Mouse (Mus musculus) embryonic facial prominence, embryonic 13.5 days (tissue): Measurements from ENCODE around the gene Nipa1. TPM values are rescaled to one million over a fixed set of nuclear protein-coding genes. Genes with fewer than 3 reads are reported as not detected.
A peak's percentile ranks its signal among the peaks of the same experiment; 100 is the strongest.

ENCODE experiments used
- ATAC-seq: fragments of 200-750 bp; cut with Nextera tagmentation; 2 replicates; pipeline ENCODE4 v1.8.0; 2017; ENCODE audit warnings: low read depth; ENCODE audit not compliant: insufficient number of reproducible peaks, insufficient read depth, low FRiP score, low TSS enrichment
- H3K27ac ChIP-seq: fragments of 300-500 bp; sonication (generic); 2 replicates; pipeline ENCODE4 v1.5.1; 2015; ENCODE audit warnings: moderate library complexity, mild to moderate bottlenecking, inconsistent platforms
- H3K27me3 ChIP-seq: fragments of 300-500 bp; sonication (generic); 2 replicates; pipeline ENCODE4 v1.6.1; 2015; ENCODE audit warnings: mild to moderate bottlenecking, inconsistent platforms
- H3K36me3 ChIP-seq: fragments of 300-500 bp; sonication (generic); 2 replicates; pipeline ENCODE4 v1.6.1; 2015; ENCODE audit warnings: mild to moderate bottlenecking, inconsistent platforms
- H3K4me1 ChIP-seq: fragments of 300-500 bp; sonication (generic); 2 replicates; pipeline ENCODE4 v1.6.1; 2015; ENCODE audit warnings: inconsistent platforms
- H3K4me2 ChIP-seq: fragments of 300-500 bp; sonication (generic); 2 replicates; pipeline ENCODE4 v1.6.1; 2015; ENCODE audit warnings: moderate library complexity, mild to moderate bottlenecking, inconsistent platforms
- H3K4me3 ChIP-seq: fragments of 300-500 bp; sonication (generic); 2 replicates; pipeline ENCODE4 v1.5.1; 2015; ENCODE audit warnings: mild to moderate bottlenecking, inconsistent platforms
- H3K9ac ChIP-seq: fragments of 300-500 bp; sonication (generic); 2 replicates; pipeline ENCODE4 v1.6.1; 2015; ENCODE audit warnings: mild to moderate bottlenecking, inconsistent platforms
- H3K9me3 ChIP-seq: fragments of 300-500 bp; sonication (generic); 2 replicates; pipeline ENCODE4 v1.6.1; 2016; ENCODE audit warnings: inconsistent platforms
- WGBS: fragments of 180-500 bp; shearing (Covaris S2); methylation state at CpG from one replicate; pipeline ENCODE4 v1.1.7; 2015; ENCODE audit warnings: mixed read lengths; 5-methylcytosine and 5-hydroxymethylcytosine counted together
- polyA plus RNA-seq: library from polyadenylated mRNA; unstranded; fragments of >200 nt; fragmentation: Nextera tagmentation; extraction: Ambion mirVana; gene quantifications from 2 replicates; pipeline ENCODE4 v1.2.1, GENCODE M21; 2015

The Nipa1 gene
- polyA plus RNA-seq, 1 experiment from 2014 or later: 9.8 TPM

DNA sequence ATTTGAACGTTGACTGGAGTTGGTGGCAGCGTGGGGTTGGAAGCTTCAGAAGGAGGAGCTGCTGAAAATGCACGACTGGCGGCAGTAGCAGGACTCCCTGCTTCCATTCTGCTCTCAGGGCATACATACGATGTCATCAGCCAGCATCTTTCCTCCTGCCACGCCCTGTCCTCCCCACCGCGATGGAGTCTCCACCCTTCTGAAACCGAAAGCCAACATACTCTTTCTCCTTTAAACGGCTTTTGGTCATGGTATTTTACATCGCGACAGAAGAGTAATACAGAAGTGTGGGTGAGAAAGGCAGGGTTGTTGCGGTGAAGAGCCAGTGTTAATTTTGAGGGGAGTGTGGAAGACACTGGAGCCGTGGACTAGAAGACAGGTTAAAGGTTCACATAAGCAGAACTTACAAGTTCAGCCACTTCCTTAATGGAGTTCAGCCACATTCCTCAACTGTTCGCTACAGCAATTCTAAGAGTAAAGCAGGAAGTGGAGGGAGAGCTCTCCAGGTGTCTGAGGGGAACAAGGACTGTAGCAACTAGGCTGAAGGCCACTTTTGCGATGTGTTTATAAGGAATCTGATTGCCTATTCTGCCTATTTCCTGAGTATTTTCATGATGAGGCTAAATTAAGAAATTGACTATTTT lies 51.4 kb downstream of the Nipa1 start:
- no peaks in the 10 kb centered on the region for H3K36me3 ChIP-seq
- H3K9me3 ChIP-seq: no peaks in the 10 kb centered on the region
- no peak overlapping the region for H3K27ac ChIP-seq
- H3K9ac ChIP-seq: no peak overlapping the region
- peak overlapping the region; percentile 30 for H3K4me3 ChIP-seq
- H3K4me1 ChIP-seq: 0 out of 2 replicates have a peak, but pooled peaks cover 6% of the 10 kb centered on the region
- 37% methylated on average over 16 of the region's 16 CpGs for WGBS
- H3K4me2 ChIP-seq: peak overlapping the region; percentile 54
- H3K27me3 ChIP-seq: no peaks in the 10 kb centered on the region
- no peak for ATAC-seq

DNA sequence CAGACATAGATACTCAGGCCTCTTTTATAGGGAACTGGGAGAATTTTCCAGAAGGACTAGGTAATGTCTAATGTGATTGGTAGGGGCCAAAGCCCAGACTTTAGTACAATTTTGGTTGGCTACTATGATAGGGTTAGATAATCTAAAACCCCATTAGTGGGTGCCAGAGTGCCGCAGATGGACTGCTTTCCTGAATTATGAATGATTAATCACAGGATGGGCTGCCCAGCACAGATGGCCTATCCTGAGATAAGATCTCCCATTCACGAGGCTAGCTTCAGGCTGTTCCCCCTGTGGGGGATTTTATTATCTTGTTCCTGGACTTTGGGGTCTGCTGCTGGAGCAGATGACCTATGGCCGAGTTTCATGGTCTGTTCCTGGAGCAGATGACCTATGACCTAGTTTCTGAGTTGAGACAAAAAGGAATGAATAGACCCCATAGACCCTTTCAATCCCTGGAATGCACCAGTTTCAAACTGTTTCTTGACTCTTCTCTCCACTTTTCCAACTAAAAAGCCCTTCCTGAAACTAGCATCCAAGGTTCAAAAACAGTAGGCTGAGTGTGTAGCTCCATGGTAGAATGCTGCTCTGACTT lies 52.8 kb downstream of the Nipa1 start:
- Histone ChIP-seq H3K27me3 (no peaks in the 10 kb centered on the region), H3K4me3 (no peak overlapping the region), H3K9me3 (no peaks in the 10 kb centered on the region), H3K9ac (no peak overlapping the region), H3K27ac (no peak overlapping the region), H3K4me1 (0 out of 2 replicates have a peak, but pooled peaks cover 11% of the 10 kb centered on the region), H3K4me2 (no peak overlapping the region), H3K36me3 (no peaks in the 10 kb centered on the region)
- ATAC-seq: no peak
- 27% methylated on average over 3 of the region's 3 CpGs for WGBS

DNA sequence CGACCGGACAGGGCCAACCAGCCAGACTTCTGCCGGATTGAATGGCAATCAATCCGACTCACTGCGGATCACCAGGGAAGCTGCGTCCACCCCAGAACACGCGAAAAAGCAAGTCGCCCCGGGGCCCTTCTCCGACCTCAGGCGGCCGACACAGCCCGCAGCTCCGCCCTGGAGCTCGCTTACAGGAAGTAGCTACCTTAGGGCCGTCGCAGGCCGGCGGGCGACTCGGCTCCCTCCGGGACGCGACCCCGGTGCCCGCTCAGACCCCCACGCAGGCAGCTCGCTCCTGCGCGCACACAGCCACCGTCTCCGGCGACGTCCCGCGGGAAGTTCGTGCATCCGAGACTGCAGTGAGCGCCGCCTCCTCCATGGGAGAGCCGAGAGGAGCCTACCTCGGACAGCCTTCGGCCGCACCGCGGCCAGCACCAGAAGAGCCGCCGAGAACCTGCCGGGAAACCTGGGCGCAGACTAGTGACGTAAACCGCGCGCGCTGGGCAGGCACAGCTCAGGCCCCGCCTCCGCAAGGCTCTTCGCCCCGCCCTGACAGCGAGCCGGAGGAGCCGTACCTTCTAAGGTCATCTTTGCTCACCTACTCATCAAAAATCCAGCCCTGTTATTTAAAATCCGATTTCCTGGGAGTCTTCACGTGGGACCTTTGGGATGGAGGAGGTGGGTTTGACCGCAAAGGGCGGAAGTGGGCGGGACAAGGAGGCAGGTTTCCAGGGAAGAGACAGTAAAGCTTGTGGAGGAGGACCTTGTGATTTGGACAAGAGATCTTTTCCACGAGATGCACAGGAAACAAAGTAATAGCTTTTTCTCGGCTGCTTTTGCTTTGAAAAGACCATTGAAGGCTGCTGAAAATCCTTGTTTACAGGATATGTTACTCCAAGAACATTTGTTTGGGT lies 57.5 kb downstream of the Nipa1 start, which contains the start of gene Nipa2:
TSS of gene Nipa2 (minus strand) at position 473 of the 905 bp plus-strand sequence.
- Histone ChIP-seq H3K4me3 (peak within 1 kb of the TSS; percentile 95), H3K4me2 (peak within 1 kb of the TSS; percentile 75), H3K36me3 (no peaks in the 10 kb centered on the region), H3K4me1 (peaks cover 13% of the 10 kb centered on the region), H3K9ac (peak within 1 kb of the TSS; percentile 93), H3K27ac (peak within 1 kb of the TSS; percentile 91), H3K27me3 (no peaks in the 10 kb centered on the region), H3K9me3 (no peaks in the 10 kb centered on the region)
- under 1% methylated on average over 70 of the region's 70 CpGs for WGBS
- ATAC-seq: peak; percentile 92

DNA sequence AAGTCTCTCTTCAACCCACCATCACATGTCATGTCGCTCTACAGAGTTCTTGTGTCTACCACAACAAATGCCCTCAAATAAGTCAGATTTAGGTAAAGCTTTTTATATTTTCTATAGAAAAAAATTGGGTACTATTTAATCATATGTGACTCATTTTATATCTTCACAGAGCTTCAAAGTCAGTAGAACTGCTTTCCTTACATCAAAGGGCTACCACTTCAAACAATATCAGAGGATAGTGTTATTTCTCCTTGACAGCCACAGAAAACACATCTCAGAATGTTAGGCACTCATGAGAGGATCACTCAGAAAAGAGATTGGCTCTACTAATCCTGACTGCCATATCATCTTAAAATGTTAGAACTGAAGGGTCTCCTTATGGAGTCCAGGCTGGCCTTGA lies 59.2 kb downstream of the Nipa1 start:
- Histone ChIP-seq H3K4me3 (no peak overlapping the region), H3K9ac (no peak overlapping the region), H3K27me3 (no peaks in the 10 kb centered on the region), H3K9me3 (no peaks in the 10 kb centered on the region), H3K27ac (no peak overlapping the region), H3K36me3 (no peaks in the 10 kb centered on the region), H3K4me2 (no peak overlapping the region), H3K4me1 (peaks cover 13% of the 10 kb centered on the region)
- 92% methylated on average over 1 of the region's 1 CpGs for WGBS
- ATAC-seq: no peak

DNA sequence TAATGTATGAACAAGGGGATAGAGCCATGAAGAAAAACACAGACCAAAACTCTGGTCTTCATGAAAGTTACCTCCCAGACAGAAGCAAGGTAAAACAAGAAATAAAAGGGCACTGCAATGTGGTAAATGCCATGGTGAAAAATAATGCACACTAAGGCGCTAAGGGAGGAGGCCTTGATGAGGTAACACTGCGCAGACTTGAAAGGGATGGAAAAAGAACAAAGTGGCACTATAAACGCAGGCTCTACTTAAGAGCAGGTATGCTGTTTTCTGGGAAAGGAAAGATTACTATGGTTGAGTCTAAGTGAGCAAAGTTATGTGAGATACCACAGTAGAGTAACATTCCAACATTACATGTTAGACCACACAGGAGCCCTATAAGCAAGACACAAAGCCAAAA lies 60.0 kb downstream of the Nipa1 start:
- no peaks in the 10 kb centered on the region for H3K27me3 ChIP-seq
- H3K27ac ChIP-seq: no peak overlapping the region
- no peak overlapping the region for H3K9ac ChIP-seq
- H3K4me3 ChIP-seq: no peak overlapping the region
- 98% methylated on average over 3 of the region's 3 CpGs for WGBS
- ATAC-seq: no peak
- H3K36me3 ChIP-seq: peaks cover 1% of the 10 kb centered on the region; the same call in 1 of the 2 replicates
- H3K4me2 ChIP-seq: no peak overlapping the region
- no peaks in the 10 kb centered on the region for H3K9me3 ChIP-seq
- peaks cover 13% of the 10 kb centered on the region for H3K4me1 ChIP-seq

DNA sequence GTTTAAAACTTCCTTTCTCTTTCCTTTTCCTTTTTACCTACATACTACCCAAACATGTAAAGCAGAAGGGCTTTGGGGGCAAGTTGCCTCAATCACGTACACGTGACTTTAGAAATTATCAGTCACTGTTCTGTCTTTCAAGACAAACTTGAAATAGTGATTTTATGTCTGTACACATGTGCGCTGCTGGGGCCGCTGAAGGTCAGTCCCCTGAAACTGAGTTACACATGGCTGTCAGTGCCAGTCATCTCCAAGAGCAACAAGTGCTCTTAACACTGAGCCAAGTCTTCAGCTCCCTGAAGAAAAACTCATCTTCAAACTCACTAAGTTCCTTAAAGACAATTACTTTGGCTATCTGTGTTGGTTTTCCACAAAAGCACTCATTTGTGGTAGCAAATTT lies 61.8 kb downstream of the Nipa1 start:
- no peak for ATAC-seq
- no peaks in the 10 kb centered on the region for H3K27me3 ChIP-seq
- 94% methylated on average over 4 of the region's 4 CpGs for WGBS
- peaks cover 11% of the 10 kb centered on the region for H3K36me3 ChIP-seq
- H3K27ac ChIP-seq: no peak overlapping the region
- peaks cover 9% of the 10 kb centered on the region for H3K4me1 ChIP-seq
- peaks cover 7% of the 10 kb centered on the region; the same call in 1 of the 2 replicates for H3K9me3 ChIP-seq
- H3K9ac ChIP-seq: no peak overlapping the region
- no peak overlapping the region for H3K4me2 ChIP-seq
- no peak overlapping the region for H3K4me3 ChIP-seq

DNA sequence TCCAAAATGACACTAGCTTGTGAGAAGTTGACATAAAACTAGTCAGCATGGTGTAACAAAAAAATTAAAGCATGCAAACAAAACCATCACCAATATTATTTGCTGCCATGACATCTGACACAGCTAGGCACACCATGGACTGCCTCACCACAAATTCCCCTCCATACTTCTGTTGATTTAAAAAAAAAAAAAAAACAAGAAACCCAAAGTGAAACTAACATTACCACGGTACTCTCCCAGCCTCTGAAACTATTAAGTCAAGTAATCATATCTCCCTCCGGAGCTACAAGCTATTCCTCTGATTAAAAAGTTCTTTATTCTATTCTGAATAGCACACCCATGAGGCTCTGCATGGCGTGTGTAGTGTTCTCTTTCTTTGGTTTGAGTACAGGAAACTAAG lies 62.6 kb downstream of the Nipa1 start:
- 87% methylated on average over 3 of the region's 3 CpGs for WGBS
- Histone ChIP-seq H3K4me1 (peaks cover 8% of the 10 kb centered on the region), H3K9me3 (peaks cover 7% of the 10 kb centered on the region; the same call in 1 of the 2 replicates), H3K36me3 (peaks cover 11% of the 10 kb centered on the region), H3K27me3 (no peaks in the 10 kb centered on the region), H3K4me2 (no peak overlapping the region), H3K27ac (no peak overlapping the region), H3K4me3 (no peak overlapping the region), H3K9ac (no peak overlapping the region)
- no peak for ATAC-seq

DNA sequence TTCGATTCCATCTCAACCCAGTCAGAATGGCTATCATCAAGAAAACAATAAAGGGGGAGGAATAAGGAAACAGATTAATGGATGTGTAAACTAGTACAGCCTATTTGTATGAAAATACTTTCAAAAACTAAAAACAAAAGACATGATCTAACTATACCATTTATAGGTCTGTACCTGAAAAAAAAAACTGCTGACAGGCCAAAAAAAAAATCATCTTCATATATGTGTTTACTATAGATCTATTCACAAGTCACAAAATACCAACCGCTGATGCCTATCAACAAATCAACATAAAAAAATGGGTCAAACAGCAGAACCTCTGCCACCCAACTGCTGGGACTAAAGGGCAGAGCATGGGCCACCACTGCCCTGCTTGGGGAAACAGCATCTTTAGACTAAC lies 63.7 kb downstream of the Nipa1 start:
- no peak for ATAC-seq
- Histone ChIP-seq H3K9me3 (peaks cover 7% of the 10 kb centered on the region; the same call in 1 of the 2 replicates), H3K9ac (no peak overlapping the region), H3K4me2 (no peak overlapping the region), H3K27ac (no peak overlapping the region), H3K36me3 (peaks cover 11% of the 10 kb centered on the region), H3K4me3 (no peak overlapping the region), H3K4me1 (peaks cover 6% of the 10 kb centered on the region), H3K27me3 (no peaks in the 10 kb centered on the region)
- 95% methylated on average over 2 of the region's 2 CpGs for WGBS

DNA sequence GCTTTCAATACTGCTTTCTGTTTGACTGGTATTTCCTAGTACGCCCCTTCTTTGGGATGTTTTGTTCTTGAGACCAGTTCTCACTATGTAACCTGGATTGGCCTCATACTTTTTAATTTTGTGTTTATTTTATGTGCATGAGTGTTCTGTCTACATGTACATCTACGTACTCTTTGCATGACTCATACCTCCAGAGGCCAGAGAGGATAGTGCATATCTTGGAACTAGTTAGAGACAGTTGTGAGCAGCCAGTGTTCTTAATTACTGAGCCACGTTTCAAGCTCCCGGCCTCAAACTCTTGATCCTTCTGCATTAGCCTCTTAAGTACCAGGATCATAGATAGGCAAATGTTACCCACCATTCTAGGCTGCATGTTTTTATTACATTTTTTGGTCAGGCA lies 81.4 kb downstream of the Nipa1 start:
- Histone ChIP-seq H3K4me3 (no peak overlapping the region), H3K9ac (no peak overlapping the region), H3K4me1 (no peaks in the 10 kb centered on the region), H3K27ac (no peak overlapping the region), H3K36me3 (peaks cover 24% of the 10 kb centered on the region), H3K9me3 (no peaks in the 10 kb centered on the region), H3K27me3 (no peaks in the 10 kb centered on the region), H3K4me2 (no peak overlapping the region)
- ATAC-seq: no peak
- 80% methylated on average over 4 of the region's 4 CpGs for WGBS

DNA sequence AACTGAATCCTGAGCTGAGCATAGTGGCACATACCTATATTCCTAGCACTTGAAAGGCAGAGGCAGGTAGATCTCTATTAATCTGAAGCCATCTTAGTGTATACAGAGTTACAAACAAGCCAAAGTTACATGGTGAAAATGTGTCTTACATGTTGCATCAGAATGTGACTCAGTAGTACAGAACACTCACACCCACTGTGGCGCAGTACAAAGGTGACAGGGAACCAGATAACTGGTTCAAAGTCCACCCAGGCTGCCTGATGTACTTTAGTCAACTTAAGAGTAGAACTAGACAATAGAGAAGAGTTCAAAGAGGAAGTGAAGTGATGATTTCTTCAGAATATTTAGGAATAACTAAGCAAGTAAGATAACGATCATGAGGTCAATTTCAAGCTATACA lies 84.7 kb downstream of the Nipa1 start:
- Histone ChIP-seq H3K4me2 (no peak overlapping the region), H3K9me3 (no peaks in the 10 kb centered on the region), H3K27ac (no peak overlapping the region), H3K9ac (no peak overlapping the region), H3K27me3 (no peaks in the 10 kb centered on the region), H3K4me1 (no peaks in the 10 kb centered on the region), H3K36me3 (peaks cover 32% of the 10 kb centered on the region), H3K4me3 (no peak overlapping the region)
- WGBS: 96% methylated on average over 2 of the region's 2 CpGs
- ATAC-seq: no peak

DNA sequence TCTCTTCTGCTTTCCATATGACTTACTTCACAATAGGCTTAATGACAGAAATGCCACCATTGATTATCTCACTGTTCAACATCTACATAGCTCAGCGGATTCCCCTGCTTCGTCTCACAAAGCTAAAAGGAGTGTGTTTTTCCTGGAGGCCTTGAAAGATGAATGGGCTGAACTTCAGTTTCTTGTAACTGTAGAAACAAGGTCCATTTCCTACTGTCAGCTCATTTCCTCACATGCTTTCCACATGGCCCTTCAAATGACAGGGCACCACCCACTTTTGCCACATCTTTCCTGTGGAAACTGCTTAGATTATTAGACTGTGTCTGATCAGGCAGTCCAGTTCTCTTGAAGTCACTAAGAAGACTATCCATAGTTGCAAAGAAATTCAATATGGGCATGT lies 91.1 kb downstream of the Nipa1 start:
- Histone ChIP-seq H3K4me3 (no peak overlapping the region), H3K9me3 (no peaks in the 10 kb centered on the region), H3K27ac (no peak overlapping the region), H3K4me2 (no peak overlapping the region), H3K4me1 (no peaks in the 10 kb centered on the region), H3K36me3 (peaks cover 71% of the 10 kb centered on the region), H3K9ac (no peak overlapping the region), H3K27me3 (no peaks in the 10 kb centered on the region)
- WGBS: 77% methylated on average over 2 of the region's 2 CpGs
- ATAC-seq: no peak
